Mouse (Mus musculus): ENCODE measurements at regions not wholly inside any gene's neighbourhood (a gene's known extent, or its start where the extent isn't known, plus 50 kb on each side); places are given as distances from the start of the nearest gene placed in this dataset.

GRCm38 (mm10) chr16:9335626-9336025, 505.7 kb downstream of the 1810013L24Rik start:
- no peaks in the 10 kb centered on the region for H3K36me3 ChIP-seq
- WGBS, result 94% methylated on average over 1 of the region's 1 CpGs
- no peak overlapping the region for H3K4me3 ChIP-seq (replicated peaks)
- H3K4me1 ChIP-seq (replicated peaks), result 0 out of 2 replicates have a peak, but pooled peaks cover 3% of the 10 kb centered on the region
- H3K27me3 ChIP-seq, result no peaks in the 10 kb centered on the region
- no peak overlapping the region for H3K4me2 ChIP-seq (replicated peaks)
- no peaks in the 10 kb centered on the region for H3K9me3 ChIP-seq
- no peak overlapping the region for H3K27ac ChIP-seq
- 0 out of 2 replicates have a peak, but pooled peaks have one; percentile 24 for ATAC-seq
- H3K9ac ChIP-seq (replicated peaks), result no peak overlapping the region

- peak; percentile 43; the same call in 1 of the 2 replicates for ATAC-seq
- 0 out of 2 replicates have a peak, but pooled peaks cover 3% of the 10 kb centered on the region for H3K4me1 ChIP-seq (replicated peaks)
These were observed 506.2 kb downstream of the 1810013L24Rik start for GRCm38 (mm10) chr16:9336063-9336462.

GRCm38 (mm10) chr16:9339456-9339855, 509.6 kb downstream of the 1810013L24Rik start:
- Histone ChIP-seq H3K9me3 (no peaks in the 10 kb centered on the region), H3K4me3 (replicated peaks) (no peak overlapping the region), H3K27ac (no peak overlapping the region), H3K36me3 (no peaks in the 10 kb centered on the region), H3K27me3 (no peaks in the 10 kb centered on the region), H3K4me2 (replicated peaks) (no peak overlapping the region), H3K4me1 (replicated peaks) (peaks cover 3% of the 10 kb centered on the region; the same call in 1 of the 2 replicates), H3K9ac (replicated peaks) (no peak overlapping the region)
- ATAC-seq, result no peak
- WGBS, result 81% methylated on average over 3 of the region's 3 CpGs

More at GRCm38 (mm10) chr16:9336063-9336462, 506.2 kb downstream of the 1810013L24Rik start:
- Histone ChIP-seq H3K27ac (no peak overlapping the region), H3K9ac (replicated peaks) (no peak overlapping the region), H3K36me3 (no peaks in the 10 kb centered on the region), H3K4me3 (replicated peaks) (no peak overlapping the region), H3K9me3 (no peaks in the 10 kb centered on the region), H3K4me2 (replicated peaks) (no peak overlapping the region), H3K27me3 (no peaks in the 10 kb centered on the region)
- WGBS, result 51% methylated on average over 6 of the region's 6 CpGs

- Histone ChIP-seq H3K9me3 (no peaks in the 10 kb centered on the region), H3K4me1 (replicated peaks) (peaks cover 2% of the 10 kb centered on the region; the same call in 1 of the 2 replicates), H3K27me3 (no peaks in the 10 kb centered on the region), H3K4me2 (replicated peaks) (no peak overlapping the region), H3K4me3 (replicated peaks) (no peak overlapping the region), H3K27ac (no peak overlapping the region), H3K36me3 (no peaks in the 10 kb centered on the region), H3K9ac (replicated peaks) (no peak overlapping the region)
- ATAC-seq, result no peak
- 89% methylated on average over 4 of the region's 4 CpGs for WGBS
These were observed 511.3 kb downstream of the 1810013L24Rik start for GRCm38 (mm10) chr16:9341245-9341644.

GRCm38 (mm10) chr16:9353811-9354210, 523.9 kb downstream of the 1810013L24Rik start:
- Histone ChIP-seq H3K9me3 (no peaks in the 10 kb centered on the region), H3K4me3 (replicated peaks) (no peak overlapping the region), H3K27ac (no peak overlapping the region), H3K36me3 (no peaks in the 10 kb centered on the region), H3K27me3 (no peaks in the 10 kb centered on the region), H3K4me1 (replicated peaks) (no peaks in the 10 kb centered on the region), H3K9ac (replicated peaks) (no peak overlapping the region), H3K4me2 (replicated peaks) (no peak overlapping the region)
- ATAC-seq, result no peak
- WGBS, result 93% methylated on average over 4 of the region's 4 CpGs

GRCm38 (mm10) chr16:9354331-9355030, 524.6 kb downstream of the 1810013L24Rik start:
- Histone ChIP-seq H3K27ac (no peak overlapping the region), H3K4me2 (replicated peaks) (no peak overlapping the region), H3K27me3 (no peaks in the 10 kb centered on the region), H3K4me3 (replicated peaks) (no peak overlapping the region), H3K36me3 (no peaks in the 10 kb centered on the region), H3K9ac (replicated peaks) (no peak overlapping the region), H3K9me3 (no peaks in the 10 kb centered on the region), H3K4me1 (replicated peaks) (no peaks in the 10 kb centered on the region)
- 70% methylated on average over 8 of the region's 8 CpGs for WGBS
- no peak for ATAC-seq

GRCm38 (mm10) chr16:9358651-9359050, 528.8 kb downstream of the 1810013L24Rik start:
- Histone ChIP-seq H3K9me3 (no peaks in the 10 kb centered on the region), H3K36me3 (no peaks in the 10 kb centered on the region), H3K4me1 (replicated peaks) (no peaks in the 10 kb centered on the region), H3K27ac (no peak overlapping the region), H3K4me3 (replicated peaks) (no peak overlapping the region), H3K4me2 (replicated peaks) (no peak overlapping the region), H3K9ac (replicated peaks) (no peak overlapping the region), H3K27me3 (no peaks in the 10 kb centered on the region)
- 87% methylated on average over 4 of the region's 4 CpGs for WGBS
- ATAC-seq, result no peak

- no peak overlapping the region for H3K4me2 ChIP-seq (replicated peaks)
- H3K27me3 ChIP-seq, result no peaks in the 10 kb centered on the region
- ATAC-seq, result no peak
- H3K36me3 ChIP-seq, result no peaks in the 10 kb centered on the region
- 92% methylated on average over 3 of the region's 3 CpGs for WGBS
- H3K4me1 ChIP-seq (replicated peaks), result no peaks in the 10 kb centered on the region
- no peaks in the 10 kb centered on the region for H3K9me3 ChIP-seq
- no peak overlapping the region for H3K4me3 ChIP-seq (replicated peaks)
- H3K9ac ChIP-seq (replicated peaks), result no peak overlapping the region
- H3K27ac ChIP-seq, result no peak overlapping the region
These were observed 529.7 kb downstream of the 1810013L24Rik start for GRCm38 (mm10) chr16:9359399-9360135.

GRCm38 (mm10) chr16:9360741-9361255, 530.9 kb downstream of the 1810013L24Rik start:
- Histone ChIP-seq H3K9me3 (no peaks in the 10 kb centered on the region), H3K4me3 (replicated peaks) (no peak overlapping the region), H3K9ac (replicated peaks) (no peak overlapping the region), H3K4me2 (replicated peaks) (no peak overlapping the region), H3K27me3 (no peaks in the 10 kb centered on the region), H3K36me3 (no peaks in the 10 kb centered on the region), H3K4me1 (replicated peaks) (no peaks in the 10 kb centered on the region), H3K27ac (no peak overlapping the region)
- no peak for ATAC-seq
- 78% methylated on average over 3 of the region's 3 CpGs for WGBS

GRCm38 (mm10) chr16:9362116-9362515, 532.2 kb downstream of the 1810013L24Rik start:
- ATAC-seq, result no peak
- Histone ChIP-seq H3K9me3 (no peaks in the 10 kb centered on the region), H3K4me2 (replicated peaks) (no peak overlapping the region), H3K27ac (no peak overlapping the region), H3K9ac (replicated peaks) (no peak overlapping the region), H3K27me3 (no peaks in the 10 kb centered on the region), H3K4me1 (replicated peaks) (no peaks in the 10 kb centered on the region), H3K36me3 (no peaks in the 10 kb centered on the region), H3K4me3 (replicated peaks) (no peak overlapping the region)
- WGBS, result 62% methylated on average over 11 of the region's 11 CpGs

- no peak for ATAC-seq
- H3K9ac ChIP-seq (replicated peaks), result no peak overlapping the region
- H3K27ac ChIP-seq, result no peak overlapping the region
- H3K27me3 ChIP-seq, result no peaks in the 10 kb centered on the region
- 59% methylated on average over 2 of the region's 2 CpGs for WGBS
- H3K36me3 ChIP-seq, result no peaks in the 10 kb centered on the region
- no peaks in the 10 kb centered on the region for H3K4me1 ChIP-seq (replicated peaks)
- H3K9me3 ChIP-seq, result no peaks in the 10 kb centered on the region
- no peak overlapping the region for H3K4me2 ChIP-seq (replicated peaks)
- H3K4me3 ChIP-seq (replicated peaks), result no peak overlapping the region
These were observed 534.2 kb downstream of the 1810013L24Rik start for GRCm38 (mm10) chr16:9364105-9364504.

GRCm38 (mm10) chr16:9390986-9391385, 561.1 kb downstream of the 1810013L24Rik start:
- H3K4me3 ChIP-seq (replicated peaks), result no peak overlapping the region
- no peak overlapping the region for H3K9ac ChIP-seq (replicated peaks)
- WGBS, result 40% methylated on average over 1 of the region's 1 CpGs
- no peaks in the 10 kb centered on the region for H3K9me3 ChIP-seq
- no peaks in the 10 kb centered on the region for H3K36me3 ChIP-seq
- H3K27ac ChIP-seq, result no peak overlapping the region
- no peaks in the 10 kb centered on the region for H3K4me1 ChIP-seq (replicated peaks)
- H3K27me3 ChIP-seq, result no peaks in the 10 kb centered on the region
- H3K4me2 ChIP-seq (replicated peaks), result no peak overlapping the region
- ATAC-seq, result no peak
